Mouse (Mus musculus): ENCODE results near the gene Slc29a2. TPM values are rescaled to one million over a fixed set of nuclear protein-coding genes. Genes with fewer than 3 reads are reported as not detected.
A peak's percentile ranks its signal among the peaks of the same experiment; 100 is the strongest.

The Slc29a2 gene
- polyA plus RNA-seq, 1 experiment: 8.9 TPM

- H3K79me3 ChIP-seq (ENCODE audit: low read depth): no peaks in the 10 kb centered on the region
- no peaks in the 10 kb centered on the region for H3K27me3 ChIP-seq (ENCODE audit: control insufficient read depth, insufficient read depth, insufficient read length)
- H3K36me3 ChIP-seq (ENCODE audit: control insufficient read depth, insufficient read depth): no peaks in the 10 kb centered on the region
- peak overlapping the region; percentile 40 for H3ac ChIP-seq (ENCODE audit: control insufficient read depth, insufficient read length, low read depth)
- TF ChIP-seq MYOG (IDR thresholded peaks at IDR 0.05; ENCODE audit: control insufficient read depth, extremely low read depth, insufficient read length) (no peak), MYOD1 (IDR thresholded peaks at IDR 0.05; ENCODE audit: control insufficient read depth, insufficient read length, low read depth) (peak; percentile 39), FOSL1 (IDR thresholded peaks at IDR 0.05; ENCODE audit: insufficient read depth, low read length, poor library complexity, severe bottlenecking) (peak; percentile 46)
- H3K4me3 ChIP-seq (ENCODE audit: insufficient read depth, poor library complexity, severe bottlenecking): no peak overlapping the region
- H3K79me2 ChIP-seq (ENCODE audit: control insufficient read depth, insufficient read depth): no peaks in the 10 kb centered on the region
These were observed 5.5 kb upstream of the Slc29a2 start for GRCm38 (mm10) chr19:5018191-5018590.

DNA sequence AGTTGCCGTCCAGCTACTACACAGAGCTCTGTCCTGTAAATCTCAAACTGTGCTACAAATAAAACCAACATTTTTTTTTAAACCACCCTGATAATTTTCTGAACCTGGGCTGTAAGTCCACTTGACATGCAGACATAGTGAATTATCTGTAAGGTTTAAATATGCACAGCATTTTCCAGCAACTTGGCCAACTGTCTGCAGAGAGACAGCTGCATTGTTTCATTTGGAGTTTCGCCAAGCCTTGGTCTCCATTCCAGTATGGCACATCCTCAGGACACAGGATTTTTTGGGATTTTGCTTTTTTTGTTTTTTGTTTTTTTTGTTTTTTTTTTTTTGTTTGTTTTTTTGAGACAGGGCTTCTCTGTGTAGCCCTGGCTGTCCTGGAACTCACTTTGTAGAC is 2.2 kb upstream of the Slc29a2 start:
- no peaks in the 10 kb centered on the region for H3K36me3 ChIP-seq (ENCODE audit: control insufficient read depth, insufficient read depth)
- no peak overlapping the region for H3ac ChIP-seq (ENCODE audit: control insufficient read depth, insufficient read length, low read depth)
- peaks cover 8% of the 10 kb centered on the region for H3K79me3 ChIP-seq (ENCODE audit: low read depth)
- no peak overlapping the region for H3K4me3 ChIP-seq (ENCODE audit: insufficient read depth, poor library complexity, severe bottlenecking)
- TF ChIP-seq MYOD1 (IDR thresholded peaks at IDR 0.05; ENCODE audit: control insufficient read depth, insufficient read length, low read depth): peak; percentile 59
- no peak for TF ChIP-seq CEBPB (IDR thresholded peaks at IDR 0.05; ENCODE audit: low read depth)
- TF ChIP-seq MAX (IDR thresholded peaks at IDR 0.05): no peak
- no peak for TF ChIP-seq FOSL1 (IDR thresholded peaks at IDR 0.05; ENCODE audit: insufficient read depth, low read length, poor library complexity, severe bottlenecking)
- H3K79me2 ChIP-seq (ENCODE audit: control insufficient read depth, insufficient read depth): peaks cover 20% of the 10 kb centered on the region
- no peaks in the 10 kb centered on the region for H3K27me3 ChIP-seq (ENCODE audit: control insufficient read depth, insufficient read depth, insufficient read length)

DNA sequence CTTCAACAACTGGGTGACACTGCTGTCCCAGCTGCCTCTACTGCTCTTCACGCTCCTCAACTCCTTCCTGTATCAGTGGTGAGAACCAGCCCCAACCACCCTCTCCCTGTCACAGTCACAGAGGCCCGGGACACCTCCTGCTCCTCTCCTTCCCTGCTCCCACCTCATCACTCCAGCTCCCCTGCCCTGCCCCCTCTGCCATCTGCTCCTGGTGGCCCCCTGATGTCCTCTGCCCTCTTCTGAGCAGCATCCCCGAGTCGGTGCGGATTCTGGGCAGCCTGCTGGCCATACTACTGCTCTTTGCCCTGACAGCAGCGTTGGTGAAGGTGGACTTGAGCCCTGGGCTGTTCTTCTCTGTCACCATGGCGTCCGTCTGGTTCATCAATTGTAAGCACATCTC is 2.5 kb downstream of the Slc29a2 start:
- TF ChIP-seq MYOG (IDR thresholded peaks at IDR 0.05; ENCODE audit: control insufficient read depth, extremely low read depth, insufficient read length) (no peak), FOSL1 (IDR thresholded peaks at IDR 0.05; ENCODE audit: insufficient read depth, low read length, poor library complexity, severe bottlenecking) (no peak), USF1 (IDR thresholded peaks at IDR 0.05; ENCODE audit: low read depth) (no peak), CTCF (IDR thresholded peaks at IDR 0.05; ENCODE audit: control insufficient read depth, insufficient read depth, insufficient read length) (no peak), CEBPB (IDR thresholded peaks at IDR 0.05; ENCODE audit: low read depth) (no peak), MYOD1 (IDR thresholded peaks at IDR 0.05; ENCODE audit: control insufficient read depth, insufficient read length, low read depth) (no peak), MAX (IDR thresholded peaks at IDR 0.05) (no peak)
- H3K27me3 ChIP-seq (ENCODE audit: control insufficient read depth, insufficient read depth, insufficient read length): no peaks in the 10 kb centered on the region
- no peak overlapping the region for H3K4me3 ChIP-seq (ENCODE audit: insufficient read depth, poor library complexity, severe bottlenecking)
- H3K36me3 ChIP-seq (ENCODE audit: control insufficient read depth, insufficient read depth): peaks cover 21% of the 10 kb centered on the region
- H3ac ChIP-seq (ENCODE audit: control insufficient read depth, insufficient read length, low read depth): no peak overlapping the region
- H3K79me2 ChIP-seq (ENCODE audit: control insufficient read depth, insufficient read depth): peaks cover 20% of the 10 kb centered on the region
- H3K79me3 ChIP-seq (ENCODE audit: low read depth): peaks cover 9% of the 10 kb centered on the region

GRCm38 (mm10) chr19:5032686-5033085 is 9.0 kb downstream of the Slc29a2 start:
- no peaks in the 10 kb centered on the region for H3K79me3 ChIP-seq (ENCODE audit: low read depth)
- H3K79me2 ChIP-seq (ENCODE audit: control insufficient read depth, insufficient read depth): no peaks in the 10 kb centered on the region
- no peak overlapping the region for H3K4me3 ChIP-seq (ENCODE audit: insufficient read depth, poor library complexity, severe bottlenecking)
- peaks cover 16% of the 10 kb centered on the region for H3K36me3 ChIP-seq (ENCODE audit: control insufficient read depth, insufficient read depth)
- H3ac ChIP-seq (ENCODE audit: control insufficient read depth, insufficient read length, low read depth): no peak overlapping the region
- TF ChIP-seq MAX (IDR thresholded peaks at IDR 0.05) (no peak), CEBPB (IDR thresholded peaks at IDR 0.05; ENCODE audit: low read depth) (no peak), FOSL1 (IDR thresholded peaks at IDR 0.05; ENCODE audit: insufficient read depth, low read length, poor library complexity, severe bottlenecking) (no peak), USF1 (IDR thresholded peaks at IDR 0.05; ENCODE audit: low read depth) (no peak), MYOD1 (IDR thresholded peaks at IDR 0.05; ENCODE audit: control insufficient read depth, insufficient read length, low read depth) (no peak), MYOG (IDR thresholded peaks at IDR 0.05; ENCODE audit: control insufficient read depth, extremely low read depth, insufficient read length) (no peak)
- H3K27me3 ChIP-seq (ENCODE audit: control insufficient read depth, insufficient read depth, insufficient read length): no peaks in the 10 kb centered on the region

- no peak overlapping the region for H3ac ChIP-seq (ENCODE audit: control insufficient read depth, insufficient read length, low read depth)
- no peaks in the 10 kb centered on the region for H3K36me3 ChIP-seq (ENCODE audit: control insufficient read depth, insufficient read depth)
- peaks cover 26% of the 10 kb centered on the region for H3K79me2 ChIP-seq (ENCODE audit: control insufficient read depth, insufficient read depth)
- H3K27me3 ChIP-seq (ENCODE audit: control insufficient read depth, insufficient read depth, insufficient read length): no peaks in the 10 kb centered on the region
- H3K4me3 ChIP-seq (ENCODE audit: insufficient read depth, poor library complexity, severe bottlenecking): no peak overlapping the region
- H3K79me3 ChIP-seq (ENCODE audit: low read depth): peaks cover 8% of the 10 kb centered on the region
- TF ChIP-seq CTCF (IDR thresholded peaks at IDR 0.05; ENCODE audit: control insufficient read depth, insufficient read depth, insufficient read length): no peak
- TF ChIP-seq FOSL1 (IDR thresholded peaks at IDR 0.05; ENCODE audit: insufficient read depth, low read length, poor library complexity, severe bottlenecking): no peak
These were observed 12.9 kb downstream of the Slc29a2 start for GRCm38 (mm10) chr19:5036577-5036976.

DNA sequence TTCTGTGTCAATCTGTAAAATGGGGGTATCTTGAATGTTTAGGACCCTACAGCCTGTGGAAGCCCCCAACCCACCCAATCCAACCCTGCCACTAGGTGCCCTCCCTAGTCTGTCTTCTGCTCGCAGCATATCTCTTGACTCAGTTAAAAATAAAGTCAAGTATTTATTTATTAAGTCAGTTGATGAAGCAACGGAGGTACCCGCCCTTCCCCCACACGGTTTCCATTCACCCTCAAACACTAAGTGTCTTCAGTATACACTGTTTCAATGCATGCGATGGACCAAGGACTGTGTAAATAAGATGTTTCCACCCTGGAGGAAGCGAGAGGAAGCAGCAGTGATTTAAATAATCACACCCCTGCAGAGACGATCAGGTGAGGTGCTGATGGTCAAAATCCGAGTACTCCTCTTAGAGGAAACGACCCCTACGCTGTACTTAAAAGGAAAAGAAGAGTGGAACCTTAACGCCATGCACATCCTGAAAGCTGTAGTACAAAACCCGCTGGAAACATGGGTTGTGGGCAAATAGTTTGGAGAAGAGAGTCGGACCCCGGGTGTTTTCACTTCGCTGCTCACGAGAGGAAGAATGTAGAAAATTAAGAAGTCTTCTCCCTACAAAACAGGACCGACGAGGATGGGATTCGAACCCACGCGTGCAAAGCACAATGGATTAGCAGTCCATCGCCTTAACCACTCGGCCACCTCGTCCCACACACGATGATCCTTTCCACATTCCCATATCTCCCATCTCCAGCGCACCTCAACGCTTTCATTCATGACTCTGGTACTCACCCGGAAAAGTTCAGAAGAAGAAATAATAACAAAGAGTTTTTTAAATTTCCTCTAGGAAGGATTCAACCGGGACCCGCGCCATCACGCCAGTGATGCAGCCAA is 14.3 kb downstream of the Slc29a2 start:
- peaks cover 3% of the 10 kb centered on the region for H3K36me3 ChIP-seq (ENCODE audit: control insufficient read depth, insufficient read depth)
- H3K4me3 ChIP-seq (ENCODE audit: insufficient read depth, poor library complexity, severe bottlenecking): peak overlapping the region; percentile 70
- TF ChIP-seq USF1 (IDR thresholded peaks at IDR 0.05; ENCODE audit: low read depth) (no peak), MYOG (IDR thresholded peaks at IDR 0.05; ENCODE audit: control insufficient read depth, extremely low read depth, insufficient read length) (no peak), CTCF (IDR thresholded peaks at IDR 0.05; ENCODE audit: control insufficient read depth, insufficient read depth, insufficient read length) (no peak), MYOD1 (IDR thresholded peaks at IDR 0.05; ENCODE audit: control insufficient read depth, insufficient read length, low read depth) (no peak), MAX (IDR thresholded peaks at IDR 0.05) (no peak), FOSL1 (IDR thresholded peaks at IDR 0.05; ENCODE audit: insufficient read depth, low read length, poor library complexity, severe bottlenecking) (no peak), CEBPB (IDR thresholded peaks at IDR 0.05; ENCODE audit: low read depth) (no peak)
- peaks cover 39% of the 10 kb centered on the region for H3K79me2 ChIP-seq (ENCODE audit: control insufficient read depth, insufficient read depth)
- peaks cover 20% of the 10 kb centered on the region for H3K79me3 ChIP-seq (ENCODE audit: low read depth)
- H3ac ChIP-seq (ENCODE audit: control insufficient read depth, insufficient read length, low read depth): peak overlapping the region; percentile 83
- no peaks in the 10 kb centered on the region for H3K27me3 ChIP-seq (ENCODE audit: control insufficient read depth, insufficient read depth, insufficient read length)

Data from C2C12 (cell line).